Mouse (Mus musculus) bone marrow macrophage, adult 2 months (primary cell): ENCODE results near the gene Bcl2l15.

Experiments
- CTCF ChIP-seq: IDR thresholded peaks from 2 replicates; pipeline ENCODE4 v1.5.1; 2012; ENCODE audit warnings: low read depth, mild to moderate bottlenecking, low read length, moderate library complexity
- POLR2A ChIP-seq: IDR thresholded peaks from 2 replicates; pipeline ENCODE4 v1.6.1; 2012; ENCODE audit warnings: mild to moderate bottlenecking, low read depth, low read length, borderline replicate concordance

- TF ChIP-seq CTCF (no peak), POLR2A (no peak)
These were observed 3.4 kb upstream of the Bcl2l15 start for GRCm38 (mm10) chr3:103829036-103829435.
